Comparison of ENCODE assay signal across 22 mouse cellular contexts in genomic region chr1:164241494-164241893, GRCm38 (mm10). TPM values are rescaled to one million over a fixed set of nuclear protein-coding genes. Genes with fewer than 3 reads are reported as not detected.
DNase-seq lines count a peak whose midpoint lies in the region; ATAC-seq and TF ChIP-seq lines count a peak whose summit lies in the region.
"Had no signal": no experiment of that assay in that cellular context is flagged by ENCODE, and none has a peak within 500 bp of the region (broad histone marks: within the 10 kb centered on the region; RNA-seq: fewer than 3 reads in every experiment).

No protein-coding gene starts in this region.

- no peak for TF ChIP-seq POLR2A in limb, embryonic 14.5 days (IDR thresholded peaks at IDR 0.05; ENCODE audit: borderline replicate concordance, extremely low read depth, insufficient read depth, insufficient read length)
- TF ChIP-seq POLR2A in CH12.LX (IDR thresholded peaks at IDR 0.05; ENCODE audit: low read depth, low read length), result no peak
- no peak for TF ChIP-seq POLR2A in MEL (IDR thresholded peaks at IDR 0.05; ENCODE audit: control insufficient read depth in 1 of 2, insufficient read depth in 1 of 2, low read depth in 1 of 2, low read length in 2 of 2, poor library complexity in 1 of 2)

- H3K9ac ChIP-seq in limb, embryonic 14.5 days (ENCODE audit: low read depth, low read length, severe bottlenecking), result no peak overlapping the region
- H3K9ac ChIP-seq in CH12.LX (ENCODE audit: insufficient read depth, low read depth) (no peak overlapping the region), MEL (ENCODE audit: control insufficient read depth, low read depth, low read length, poor library complexity, severe bottlenecking) (no peak overlapping the region)
- H3K9ac ChIP-seq: embryonic facial prominence, embryonic 12.5 days; forebrain, embryonic 13.5 days; forebrain, embryonic 15.5 days; forebrain, postnatal 0 days had no signal

- TF ChIP-seq EP300 in CH12.LX (IDR thresholded peaks at IDR 0.05; ENCODE audit: low read length) (no peak), MEL (IDR thresholded peaks at IDR 0.05; ENCODE audit: low read depth in 1 of 2, low read length in 2 of 2) (no peak)

- TF ChIP-seq RAD21 in CH12.LX (IDR thresholded peaks at IDR 0.05; ENCODE audit: low read depth, low read length) (no peak), MEL (IDR thresholded peaks at IDR 0.05; ENCODE audit: low read depth, low read length) (no peak)

- H3K36me3 ChIP-seq in limb, embryonic 14.5 days (ENCODE audit: control insufficient read depth, insufficient read depth, low read length), result no peaks in the 10 kb centered on the region
- no peaks in the 10 kb centered on the region for H3K36me3 ChIP-seq in limb, embryonic 10.5 days
- no peaks in the 10 kb centered on the region for H3K36me3 ChIP-seq in CH12.LX (replicated peaks in 1 of 2; ENCODE audit: control insufficient read depth in 1 of 2, insufficient read depth in 1 of 2, low read length in 1 of 2)
- peaks cover 0 to under 1% of the 10 kb centered on the region in 2 experiments; a peak in 2 of 4 replicates for H3K36me3 ChIP-seq in MEL (ENCODE audit: control insufficient read depth in 1 of 2, insufficient read depth in 2 of 2, low read length in 2 of 2)
- H3K36me3 ChIP-seq: embryonic facial prominence, embryonic 10.5 days; embryonic facial prominence, embryonic 12.5 days; forebrain, embryonic 15.5 days; G1E had no signal

- no peak overlapping the region for H3K4me3 ChIP-seq in limb, embryonic 14.5 days (replicated peaks; ENCODE audit: low read length)
- no peak overlapping the region for H3K4me3 ChIP-seq in limb, embryonic 10.5 days
- H3K4me3 ChIP-seq in CH12.LX (replicated peaks in 1 of 3; ENCODE audit: low read depth in 2 of 3, low read length in 2 of 3, poor library complexity in 1 of 3) (no peak overlapping the region), MEL (ENCODE audit: control insufficient read depth in 1 of 2, insufficient read depth in 1 of 2, low read depth in 2 of 2, low read length in 2 of 2) (no peak overlapping the region)
- H3K4me3 ChIP-seq: embryonic facial prominence, embryonic 10.5 days; embryonic facial prominence, embryonic 12.5 days; forebrain, embryonic 13.5 days; forebrain, embryonic 15.5 days had no signal

- no peaks in the 10 kb centered on the region for H3K9me3 ChIP-seq in limb, embryonic 14.5 days (ENCODE audit: control insufficient read depth, low read length)
- no peaks in the 10 kb centered on the region for H3K9me3 ChIP-seq in limb, embryonic 10.5 days (replicated peaks)
- no peaks in the 10 kb centered on the region for H3K9me3 ChIP-seq in CH12.LX (replicated peaks; ENCODE audit: low read length)
- no peaks in the 10 kb centered on the region for H3K9me3 ChIP-seq in MEL (replicated peaks; ENCODE audit: insufficient read depth, low read length)
- H3K9me3 ChIP-seq: embryonic facial prominence, embryonic 10.5 days; embryonic facial prominence, embryonic 12.5 days; forebrain, embryonic 13.5 days; forebrain, embryonic 15.5 days; G1E had no signal

- ATAC-seq in limb, embryonic 14.5 days (ENCODE audit: low FRiP score, low read depth), result no peak
- ATAC-seq: CD4-positive, CD25-positive, alpha-beta regulatory T cell, adult 4 months; forebrain, embryonic 13.5 days; forebrain, embryonic 15.5 days; forebrain, postnatal 0 days had no signal

- TF ChIP-seq CTCF in CH12.LX (conservative IDR thresholded peaks at IDR 0.05 in 1 of 2, IDR thresholded peaks at IDR 0.05 in 1 of 2; ENCODE audit: low read depth in 2 of 2, low read length in 2 of 2) (no peak), MEL (IDR thresholded peaks at IDR 0.05 in 2 of 3, conservative IDR thresholded peaks at IDR 0.05 in 1 of 3; ENCODE audit: control insufficient read depth in 1 of 3, insufficient read depth in 1 of 3, low read depth in 2 of 3, low read length in 3 of 3, poor library complexity in 1 of 3, severe bottlenecking in 1 of 3) (no peak)

- 73% methylated on average over 2 of the region's 2 CpGs for WGBS in limb, embryonic 14.5 days
- 81% methylated on average over 2 of the region's 2 CpGs for WGBS in limb, embryonic 10.5 days

- H3K4me2 ChIP-seq in limb, embryonic 14.5 days (replicated peaks; ENCODE audit: low read depth, low read length, severe bottlenecking), result no peak overlapping the region
- H3K4me2 ChIP-seq in CH12.LX (ENCODE audit: insufficient read depth, low read depth, poor library complexity, severe bottlenecking), result no peak overlapping the region
- H3K4me2 ChIP-seq: embryonic facial prominence, embryonic 12.5 days; forebrain, embryonic 13.5 days; forebrain, embryonic 15.5 days had no signal

- no peak overlapping the region for H3K27ac ChIP-seq in limb, embryonic 14.5 days (replicated peaks; ENCODE audit: low read depth, low read length)
- no peak overlapping the region for H3K27ac ChIP-seq in limb, embryonic 10.5 days
- H3K27ac ChIP-seq in CH12.LX (ENCODE audit: insufficient read depth, low read depth), result no peak overlapping the region
- H3K27ac ChIP-seq in MEL (ENCODE audit: control insufficient read depth, low read depth, low read length), result no peak overlapping the region
- H3K27ac ChIP-seq: embryonic facial prominence, embryonic 10.5 days; embryonic facial prominence, embryonic 12.5 days; forebrain, embryonic 13.5 days; forebrain, embryonic 15.5 days had no signal

- peak; percentile 1 for DNase-seq in limb, embryonic 14.5 days (ENCODE audit: low spot score)
- DNase-seq in limb, embryonic 10.5 days (ENCODE audit: low spot score), result no peak
- DNase-seq in CH12.LX (ENCODE audit: extremely low read depth), result no peak
- no peak for DNase-seq in MEL (ENCODE audit: low read depth, low spot score)
- DNase-seq in frontal cortex, postnatal 25 days (ENCODE audit: low spot score in 2 of 2), result no peak
- DNase-seq: adrenal gland, adult 2 months; adrenal gland, postnatal 10 days; adrenal gland, postnatal 25 days; B cell, adult 2 months; cerebellum, adult 11 months; cerebellum, adult 18-20 months; cerebellum, adult 8-10 months; cerebellum, adult 9-11 months; cerebellum, postnatal 14 days; cerebellum, postnatal 36 days; forebrain, postnatal 0 days had no signal

- in situ Hi-C loops in CH12.LX (cut with MboI; ENCODE audit: low pct_ligation_motif_present, low pct_unique_long_range_greater_than_20kb, low sequenced_read_pairs), result no loop called here

- no peaks in the 10 kb centered on the region for H3K4me1 ChIP-seq in limb, embryonic 14.5 days (ENCODE audit: control insufficient read depth, insufficient read depth, low read length)
- no peaks in the 10 kb centered on the region for H3K4me1 ChIP-seq in limb, embryonic 10.5 days
- H3K4me1 ChIP-seq in CH12.LX (ENCODE audit: control insufficient read depth in 1 of 2, insufficient read depth in 2 of 2) (no peaks in the 10 kb centered on the region), MEL (ENCODE audit: control insufficient read depth in 1 of 2, insufficient read depth in 2 of 2, low read length in 2 of 2) (no peaks in the 10 kb centered on the region; a peak in 1 of 4 replicates)
- H3K4me1 ChIP-seq: forebrain, embryonic 13.5 days; forebrain, embryonic 15.5 days had no signal

- no peaks in the 10 kb centered on the region for H3K27me3 ChIP-seq in limb, embryonic 14.5 days (ENCODE audit: control insufficient read depth, insufficient read depth, low read length)
- H3K27me3 ChIP-seq in limb, embryonic 10.5 days (ENCODE audit: low read depth, poor library complexity, severe bottlenecking), result no peaks in the 10 kb centered on the region
- H3K27me3 ChIP-seq in CH12.LX (replicated peaks) (no peaks in the 10 kb centered on the region), MEL (ENCODE audit: control insufficient read depth in 1 of 2, insufficient read depth in 2 of 2, low read length in 2 of 2) (peaks cover 1 to 3% of the 10 kb centered on the region in 2 experiments)
- H3K27me3 ChIP-seq: embryonic facial prominence, embryonic 12.5 days; forebrain, embryonic 13.5 days; forebrain, embryonic 15.5 days had no signal

- H3K79me2 ChIP-seq in CH12.LX (replicated peaks; ENCODE audit: control insufficient read depth, extremely low read depth, insufficient read depth, poor library complexity, severe bottlenecking), result no peaks in the 10 kb centered on the region
- no peaks in the 10 kb centered on the region for H3K79me2 ChIP-seq in MEL (ENCODE audit: control insufficient read depth, insufficient read depth, low read length, poor library complexity)

- dilution Hi-C loops in CH12.LX (cut with MboI; ENCODE audit: extremely low pct_ligation_motif_present, extremely low pct_unique_long_range_greater_than_20kb, low sequenced_read_pairs), result no loop called here

TF ChIP-seq in CH12.LX, 34 proteins besides CTCF, POLR2A, EP300 and RAD21 (continues in another document):
- TF ChIP-seq TBP (conservative IDR thresholded peaks at IDR 0.05; ENCODE audit: low read depth, low read length) (no peak), CHD1 (IDR thresholded peaks at IDR 0.05; ENCODE audit: low read depth, low read length) (no peak), ZKSCAN1 (IDR thresholded peaks at IDR 0.05; ENCODE audit: borderline replicate concordance, low read depth, low read length) (no peak)

TF ChIP-seq in MEL, 35 proteins besides CTCF, POLR2A, EP300 and RAD21:
- TF ChIP-seq MAFK (IDR thresholded peaks at IDR 0.05; ENCODE audit: borderline replicate concordance, low read depth, low read length), result peak; percentile 96
- TF ChIP-seq POLR2AphosphoS2 (IDR thresholded peaks at IDR 0.05; ENCODE audit: low read length), result no peak
- TF ChIP-seq NELFE (IDR thresholded peaks at IDR 0.05; ENCODE audit: low read depth, low read length), result no peak
- TF ChIP-seq MYB (IDR thresholded peaks at IDR 0.05; ENCODE audit: low read depth, low read length), result no peak

RNA-seq across cellular contexts. Expression of gene Slc19a2, which starts 7.4 kb away (rescaled TPM):
- polyA plus RNA-seq in limb, embryonic 14.5 days (2012; rRNA removed), result 9.7 and 12.2 TPM in 2 replicates
- 9.1 and 10.0 TPM in 2 replicates for polyA plus RNA-seq in limb, embryonic 14.5 days (2014; fragmentation: Nextera tagmentation; extraction: Ambion mirVana)
- polyA plus RNA-seq in limb, embryonic 10.5 days (2016; fragmentation: Nextera tagmentation; extraction: Ambion mirVana), result 8.3 and 10.4 TPM in 2 replicates
- total RNA-seq in CH12.LX (2012; rRNA removed) (15.1 and 16.8 TPM in 2 replicates), CH12.LX (2014; rRNA removed) (26.1 and 28.4 TPM in 2 replicates), MEL (2012; rRNA removed) (9.7 TPM in 2 replicates)
- polyA plus RNA-seq in CH12.LX (2012; ENCODE audit: insufficient read length, low read depth) (10.9 and 11.6 TPM in 2 replicates), MEL (2012; ENCODE audit: insufficient read depth in 1 of 2, insufficient read length in 2 of 2, low read depth in 1 of 2, low replicate concordance in 2 of 2, missing spikeins in 1 of 2) (10 to 100 TPM in 1 of 2 experiments, 1 to 10 TPM in 1; 9.0 to 54.2 TPM)

RNA-seq across cellular contexts. Expression of gene Ccdc181, which starts 33.9 kb away (rescaled TPM):
- 2.0 and 4.1 TPM in 2 replicates for polyA plus RNA-seq in limb, embryonic 14.5 days (2012; rRNA removed)
- polyA plus RNA-seq in limb, embryonic 14.5 days (2014; fragmentation: Nextera tagmentation; extraction: Ambion mirVana), result 5.9 and 7.3 TPM in 2 replicates
- polyA plus RNA-seq in limb, embryonic 10.5 days (2016; fragmentation: Nextera tagmentation; extraction: Ambion mirVana), result 4.6 and 6.4 TPM in 2 replicates
- total RNA-seq in CH12.LX (2012; rRNA removed) (9.4 and 10.6 TPM in 2 replicates), CH12.LX (2014; rRNA removed) (8.8 and 12.2 TPM in 2 replicates), MEL (2012; rRNA removed) (11.0 and 13.0 TPM in 2 replicates)
- polyA plus RNA-seq in CH12.LX (2012; ENCODE audit: insufficient read length, low read depth) (12.1 and 14.6 TPM in 2 replicates), MEL (2012; ENCODE audit: insufficient read depth in 1 of 2, insufficient read length in 2 of 2, low read depth in 1 of 2, low replicate concordance in 2 of 2, missing spikeins in 1 of 2) (10 to 100 TPM in 1 of 2 experiments, not detected in 1; 15.8 TPM)
